Mouse (Mus musculus) gastrocnemius, adult 18-20 months (tissue): ENCODE results near the gene Disc1. TPM values are rescaled to one million over a fixed set of nuclear protein-coding genes. Genes with fewer than 3 reads are reported as not detected.

Experiments used
- DNase-seq: peaks from one replicate; pipeline ENCODE4 v3.0.0; 2021; ENCODE audit warnings: low spot score
- microRNA-seq: library from miRNA; unstranded; fragments of <30 nt; microRNA quantifications from one replicate; pipeline ENCODE4 v1.2.0, GENCODE M21; 2021
- total RNA-seq, 2 experiments: library from RNA; stranded (reverse); gene quantifications; 2 replicates each; pipeline ENCODE4 v1.2.3; 2021

The Disc1 gene
- total RNA-seq, 2 experiments from 2014 or later: 0.71 to 0.85 TPM

- no peak for DNase-seq
Measured at GRCm38 (mm10) chr8:125299248-125299647, 245.3 kb downstream of the Disc1 start.

- DNase-seq: no peak
Measured at GRCm38 (mm10) chr8:125301931-125302361, 248.0 kb downstream of the Disc1 start.

- no peak for DNase-seq
Measured at GRCm38 (mm10) chr8:125306665-125307064, 252.7 kb downstream of the Disc1 start.

GRCm38 (mm10) chr8:125309985-125310384 lies 256.0 kb downstream of the Disc1 start:
- DNase-seq: no peak

Small RNA genes lying within 50 kb of the gene (microRNA-seq; reads per million reads assigned to microRNA genes)
- gene Gm22197: not detected

Other genes with a start within 250 kb of the Disc1 start
- gene Gnpat, start 191.2 kb upstream of the Disc1 start, total RNA-seq: 100 to 1,000 TPM; 138 to 151 TPM
- 10 to 100 TPM; 32.1 to 33.6 TPM for gene 2810004N23Rik, start 191.1 kb upstream of the Disc1 start, total RNA-seq
- gene Exoc8, start 156.5 kb upstream of the Disc1 start, total RNA-seq: 1 to 10 TPM; 6.9 to 7.4 TPM
- 1 to 10 TPM; 5.5 to 5.9 TPM for gene Sprtn, start 156.3 kb upstream of the Disc1 start, total RNA-seq
- gene Egln1, start 104.9 kb upstream of the Disc1 start, total RNA-seq: 100 to 1,000 TPM; 155 to 180 TPM
- gene Tsnax, start 41.2 kb upstream of the Disc1 start, total RNA-seq: 10 to 100 TPM; 71.4 to 86.4 TPM